Mouse (Mus musculus): ENCODE measurements around the gene Cd274. TPM values are rescaled to one million over a fixed set of nuclear protein-coding genes. Genes with fewer than 3 reads are reported as not detected.

Cd274 gene
- polyA plus RNA-seq, 1 experiment: 1.6 TPM

- Histone ChIP-seq H3K27ac (ENCODE audit: insufficient read depth, low read length) (no peak overlapping the region), H3K4me1 (ENCODE audit: control insufficient read depth, insufficient read depth, low read length) (no peaks in the 10 kb centered on the region), H3K4me3 (replicated peaks; ENCODE audit: insufficient read depth, low read depth, low read length) (no peak overlapping the region), H3K27me3 (ENCODE audit: control insufficient read depth, insufficient read depth, low read length) (no peaks in the 10 kb centered on the region)
- 80% methylated on average over 7 of the region's 7 CpGs for WGBS
- no peak for DNase-seq
- TF ChIP-seq CTCF (IDR thresholded peaks at IDR 0.05; ENCODE audit: borderline replicate concordance, insufficient read depth, low read depth, low read length): no peak
- TF ChIP-seq POLR2A (IDR thresholded peaks at IDR 0.05; ENCODE audit: borderline replicate concordance, insufficient read depth, low read length): no peak
Measured at GRCm38 (mm10) chr19:29422796-29423195, 55.5 kb downstream of the Cd274 start.

DNA sequence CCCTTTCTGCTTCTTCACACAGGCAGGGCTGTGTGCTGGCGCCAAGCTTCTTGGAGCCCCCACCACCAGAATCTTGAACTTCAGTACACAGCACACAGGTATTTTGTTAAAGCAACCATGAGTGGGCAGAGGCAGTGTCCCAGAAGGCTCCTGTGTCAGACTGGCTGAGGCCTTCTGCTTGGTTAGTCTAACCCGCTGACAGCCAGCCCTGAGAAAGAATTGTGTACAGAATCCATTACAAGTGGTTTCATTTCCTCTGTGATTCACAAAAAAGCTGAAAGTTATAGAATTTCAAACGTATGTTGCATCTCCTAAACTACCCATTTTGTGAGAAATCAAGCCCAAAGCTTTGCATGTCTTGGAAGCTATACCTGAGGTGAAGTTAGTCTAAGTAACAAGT lies 63.3 kb downstream of the Cd274 start:
- Histone ChIP-seq H3K27ac (ENCODE audit: insufficient read depth, low read length) (no peak overlapping the region), H3K4me3 (replicated peaks; ENCODE audit: insufficient read depth, low read depth, low read length) (no peak overlapping the region), H3K4me1 (ENCODE audit: control insufficient read depth, insufficient read depth, low read length) (no peaks in the 10 kb centered on the region), H3K27me3 (ENCODE audit: control insufficient read depth, insufficient read depth, low read length) (no peaks in the 10 kb centered on the region)
- DNase-seq: no peak
- TF ChIP-seq POLR2A (IDR thresholded peaks at IDR 0.05; ENCODE audit: borderline replicate concordance, insufficient read depth, low read length): no peak
- no peak for TF ChIP-seq CTCF (IDR thresholded peaks at IDR 0.05; ENCODE audit: borderline replicate concordance, insufficient read depth, low read depth, low read length)
- 86% methylated on average over 3 of the region's 3 CpGs for WGBS

DNA sequence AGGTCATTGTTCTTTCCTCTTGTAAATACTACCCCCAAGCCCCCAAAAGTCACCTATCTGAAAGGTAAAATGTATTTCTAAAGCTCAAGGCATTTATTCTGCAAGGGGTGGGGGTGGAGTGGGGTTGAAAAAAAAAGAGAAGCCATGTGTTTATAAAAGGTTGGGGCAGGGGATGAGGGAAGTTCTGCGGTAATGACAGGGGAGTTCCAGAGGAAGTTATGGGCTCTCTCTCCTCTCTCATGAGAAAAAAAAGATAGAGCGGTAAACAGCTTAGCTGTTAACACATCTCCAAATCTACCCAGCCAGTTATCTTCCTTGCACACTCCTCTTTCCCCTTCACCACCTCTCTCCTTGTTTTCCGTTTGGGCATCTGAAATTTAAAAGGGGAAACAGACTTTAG lies 63.7 kb downstream of the Cd274 start:
- H3K27me3 ChIP-seq (ENCODE audit: control insufficient read depth, insufficient read depth, low read length): no peaks in the 10 kb centered on the region
- no peak for DNase-seq
- no peak overlapping the region for H3K4me3 ChIP-seq (replicated peaks; ENCODE audit: insufficient read depth, low read depth, low read length)
- WGBS: 77% methylated on average over 3 of the region's 3 CpGs
- no peak overlapping the region for H3K27ac ChIP-seq (ENCODE audit: insufficient read depth, low read length)
- TF ChIP-seq CTCF (IDR thresholded peaks at IDR 0.05; ENCODE audit: borderline replicate concordance, insufficient read depth, low read depth, low read length) (no peak), POLR2A (IDR thresholded peaks at IDR 0.05; ENCODE audit: borderline replicate concordance, insufficient read depth, low read length) (no peak)
- no peaks in the 10 kb centered on the region for H3K4me1 ChIP-seq (ENCODE audit: control insufficient read depth, insufficient read depth, low read length)

GRCm38 (mm10) chr19:29436793-29437479 lies 69.7 kb downstream of the Cd274 start:
- Histone ChIP-seq H3K4me1 (ENCODE audit: control insufficient read depth, insufficient read depth, low read length) (no peaks in the 10 kb centered on the region), H3K4me3 (replicated peaks; ENCODE audit: insufficient read depth, low read depth, low read length) (no peak overlapping the region), H3K27ac (ENCODE audit: insufficient read depth, low read length) (no peak overlapping the region), H3K27me3 (ENCODE audit: control insufficient read depth, insufficient read depth, low read length) (no peaks in the 10 kb centered on the region)
- 52% methylated on average over 18 of the region's 18 CpGs for WGBS
- no peak for TF ChIP-seq CTCF (IDR thresholded peaks at IDR 0.05; ENCODE audit: borderline replicate concordance, insufficient read depth, low read depth, low read length)
- TF ChIP-seq POLR2A (IDR thresholded peaks at IDR 0.05; ENCODE audit: borderline replicate concordance, insufficient read depth, low read length): no peak
- no peak for DNase-seq

Other genes with a start within 250 kb of the Cd274 start
- gene Jak2, start 115.6 kb upstream of the Cd274 start, polyA plus RNA-seq (2012; rRNA removed): 17.1 and 17.9 TPM in 2 replicates
- 1.0 and 1.2 TPM in 2 replicates for gene Insl6, start 42.1 kb upstream of the Cd274 start, polyA plus RNA-seq (2012; rRNA removed)
- 0.49 and 0.79 TPM in 2 replicates for gene Rln1, start 32.8 kb upstream of the Cd274 start, polyA plus RNA-seq (2012; rRNA removed)
- gene Plgrkt, start 65 bp upstream of the Cd274 start, polyA plus RNA-seq (2012; rRNA removed): 31.0 and 34.0 TPM in 2 replicates
- gene Pdcd1lg2, start 43.5 kb downstream of the Cd274 start, polyA plus RNA-seq (2012; rRNA removed): 0.08 TPM in 1 of 2 replicates, not detected in the other
- 28.0 and 30.8 TPM in 2 replicates for gene Ric1, start 154.8 kb downstream of the Cd274 start, polyA plus RNA-seq (2012; rRNA removed)

Measured in cerebellum, adult 2 months (tissue).